Mouse (Mus musculus) naive thymus-derived CD4-positive, alpha-beta T cell, adult 2 months (primary cell): Measurements from ENCODE around the gene Tnfrsf1b.

Source experiments
- DNase-seq: peaks from one replicate; pipeline ENCODE4 v3.0.0-alpha.2; 2011; ENCODE audit warnings: low read depth

The Tnfrsf1b gene

DNA sequence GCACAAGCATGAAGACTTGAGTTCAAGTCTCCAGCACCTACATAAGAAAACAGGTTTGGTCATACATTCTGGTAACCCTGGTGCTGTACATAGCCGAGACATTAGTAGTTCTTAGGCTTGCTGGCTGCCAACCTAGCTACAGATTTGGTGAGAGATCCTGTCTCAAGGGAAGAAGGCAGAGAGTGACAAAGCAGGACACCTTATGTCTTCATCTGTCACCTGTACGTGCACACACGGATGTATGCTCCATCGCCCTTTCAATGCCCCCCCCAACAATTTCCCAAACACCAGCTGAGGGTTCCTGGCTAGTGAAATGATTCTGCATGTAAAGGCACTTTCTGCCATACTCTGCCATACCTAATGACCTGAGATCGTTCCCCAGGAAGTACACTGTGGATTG is 9.5 kb upstream of the Tnfrsf1b start:
- no peak for DNase-seq

- DNase-seq: peak; percentile 87
Measured at GRCm38 (mm10) chr4:145254418-145254817, 7.7 kb upstream of the Tnfrsf1b start.

DNA sequence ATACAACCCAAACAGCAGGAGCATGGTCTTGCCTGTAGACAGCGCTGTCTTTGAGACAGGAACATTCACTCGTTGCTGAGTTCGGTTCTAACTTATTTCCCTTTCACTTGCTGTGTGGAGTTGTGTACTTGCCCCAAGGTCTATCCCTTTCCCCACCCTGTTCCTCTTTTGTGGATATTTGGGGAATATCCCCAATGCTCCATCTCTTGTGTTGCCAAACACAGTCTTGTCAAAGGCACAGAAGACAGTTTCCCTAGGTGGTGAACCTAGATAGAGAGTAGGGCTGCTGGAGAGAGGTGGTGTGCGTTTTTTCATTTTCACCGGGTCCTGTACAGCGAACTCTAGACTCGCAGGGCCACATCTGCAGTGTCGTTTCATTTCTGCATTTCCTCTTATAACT is 5.9 kb upstream of the Tnfrsf1b start:
- no peak for DNase-seq

GRCm38 (mm10) chr4:145251546-145251945 is 4.9 kb upstream of the Tnfrsf1b start:
- no peak for DNase-seq

DNA sequence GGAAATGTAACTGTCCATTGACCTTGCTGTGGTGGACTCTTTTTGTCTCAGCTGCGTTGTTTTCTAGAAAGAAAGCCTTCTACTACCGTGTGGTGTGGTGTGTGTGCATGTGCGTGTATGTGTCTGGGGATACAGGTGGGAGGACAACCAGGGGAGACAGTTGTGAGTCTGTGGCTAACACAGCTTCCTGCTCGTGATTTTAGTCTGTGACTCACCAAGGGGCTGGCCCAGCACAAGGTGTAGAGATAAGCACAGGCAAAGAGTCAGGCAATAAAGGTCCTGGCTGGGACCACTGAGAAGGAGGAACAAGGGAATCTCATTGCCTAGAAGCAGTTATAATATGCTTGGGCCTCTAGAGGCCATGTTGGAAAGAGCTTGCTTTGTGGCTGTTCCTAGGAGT is 3.3 kb upstream of the Tnfrsf1b start:
- peak; percentile 63 for DNase-seq

- no peak for DNase-seq
Measured at GRCm38 (mm10) chr4:145247556-145247955, 886 bp upstream of the Tnfrsf1b start.

GRCm38 (mm10) chr4:145245581-145245980 is 1.1 kb downstream of the Tnfrsf1b start:
- DNase-seq: no peak

DNA sequence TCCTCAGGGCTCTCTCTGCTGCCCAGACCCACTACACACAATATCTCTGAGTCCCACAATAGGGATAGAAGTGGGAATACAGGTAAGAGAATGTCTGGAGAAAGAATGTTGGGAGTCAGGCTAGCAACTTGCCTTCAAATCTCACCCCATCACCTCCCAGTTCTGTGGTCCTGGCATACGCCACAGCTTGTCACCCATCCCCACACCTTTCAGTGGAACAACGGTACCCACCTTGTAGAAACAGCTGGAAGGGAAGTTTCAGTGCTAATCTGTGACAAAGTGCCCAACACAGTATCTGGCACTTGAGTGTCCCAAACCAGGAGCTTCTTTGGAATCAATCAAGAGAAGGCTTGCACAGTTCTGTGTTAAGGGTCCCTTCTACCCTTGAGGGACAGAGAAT is 2.0 kb downstream of the Tnfrsf1b start:
- no peak for DNase-seq

GRCm38 (mm10) chr4:145242719-145243350 is 3.8 kb downstream of the Tnfrsf1b start:
- DNase-seq: peak; percentile 46

GRCm38 (mm10) chr4:145240723-145241231 is 5.9 kb downstream of the Tnfrsf1b start:
- DNase-seq: peak; percentile 86

DNA sequence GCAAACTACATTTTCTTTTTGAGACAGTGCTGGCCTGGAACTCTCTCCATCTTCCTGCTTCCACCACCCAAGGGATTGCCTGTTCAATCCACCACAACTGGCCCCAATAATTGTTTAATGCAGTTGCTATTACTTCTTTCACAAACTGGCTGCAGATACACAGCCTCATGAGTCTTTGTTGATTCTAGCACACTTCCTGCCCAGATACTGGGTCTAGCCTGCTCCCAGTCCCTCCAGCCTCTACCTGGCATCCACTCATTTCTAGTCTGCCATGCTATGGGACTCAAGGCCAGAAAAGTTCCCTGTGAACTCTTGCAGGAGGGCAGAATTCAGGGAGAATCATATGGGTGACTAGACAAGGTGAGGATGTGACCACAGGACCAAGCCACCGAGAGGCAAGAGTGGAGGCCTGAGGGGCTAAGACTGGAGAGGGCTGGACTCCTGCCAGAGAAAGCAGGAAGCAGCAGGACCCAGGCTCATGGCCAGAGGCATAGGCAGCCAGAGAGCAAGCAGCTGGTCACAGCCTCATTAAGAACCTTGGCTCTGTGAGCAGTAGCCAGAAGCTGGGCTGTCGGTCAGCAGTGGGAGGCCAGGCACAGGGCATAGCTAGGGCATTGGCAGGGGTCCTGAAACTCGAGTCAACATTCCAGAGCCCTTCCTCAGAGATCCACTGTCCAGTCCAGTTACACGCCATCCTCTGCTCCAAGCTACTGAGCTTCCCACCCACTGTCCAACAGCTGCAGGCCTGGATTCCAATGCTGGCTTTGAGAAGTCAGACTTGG is 7.4 kb downstream of the Tnfrsf1b start:
- DNase-seq: no peak

- peak; percentile 92 for DNase-seq
Measured at GRCm38 (mm10) chr4:145236027-145236426, 10.6 kb downstream of the Tnfrsf1b start.

GRCm38 (mm10) chr4:145233487-145234228 is 13.0 kb downstream of the Tnfrsf1b start:
- no peak for DNase-seq

- DNase-seq: no peak
Measured at GRCm38 (mm10) chr4:145231732-145232131, 14.9 kb downstream of the Tnfrsf1b start.

- no peak for DNase-seq
Measured at GRCm38 (mm10) chr4:145230647-145231046, 16.0 kb downstream of the Tnfrsf1b start.

DNA sequence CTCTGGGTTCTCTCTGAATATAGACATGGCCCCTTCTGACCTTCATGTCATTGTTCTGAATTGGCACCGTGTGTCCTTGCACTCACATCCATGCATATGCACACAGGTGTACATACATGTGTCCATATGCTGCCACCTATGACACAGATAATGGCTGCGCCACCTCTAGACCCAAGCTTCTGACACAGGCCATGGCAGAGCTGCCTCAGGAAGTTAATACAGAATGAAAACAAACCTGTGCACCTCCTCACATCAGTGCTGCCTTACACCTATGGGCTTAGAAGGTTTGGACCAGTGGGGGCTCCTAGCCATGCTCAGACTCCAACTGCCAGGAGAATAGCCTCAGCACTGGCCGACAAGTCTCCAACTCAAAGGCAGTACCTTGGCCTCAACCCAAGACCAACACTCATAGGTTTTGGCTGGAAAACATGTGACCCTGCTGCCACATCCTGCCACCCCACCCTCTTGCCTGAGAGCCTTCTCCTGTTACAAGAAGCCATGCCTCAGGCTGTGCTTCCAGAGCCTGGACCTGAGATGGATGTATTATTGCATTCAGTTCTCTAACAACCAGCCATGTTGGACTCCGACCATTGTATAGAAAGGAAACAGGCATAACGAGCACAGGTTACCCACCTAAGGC is 17.0 kb downstream of the Tnfrsf1b start:
- DNase-seq: peak; percentile 59

GRCm38 (mm10) chr4:145229051-145229450 is 17.6 kb downstream of the Tnfrsf1b start:
- DNase-seq: peak; percentile 74

DNA sequence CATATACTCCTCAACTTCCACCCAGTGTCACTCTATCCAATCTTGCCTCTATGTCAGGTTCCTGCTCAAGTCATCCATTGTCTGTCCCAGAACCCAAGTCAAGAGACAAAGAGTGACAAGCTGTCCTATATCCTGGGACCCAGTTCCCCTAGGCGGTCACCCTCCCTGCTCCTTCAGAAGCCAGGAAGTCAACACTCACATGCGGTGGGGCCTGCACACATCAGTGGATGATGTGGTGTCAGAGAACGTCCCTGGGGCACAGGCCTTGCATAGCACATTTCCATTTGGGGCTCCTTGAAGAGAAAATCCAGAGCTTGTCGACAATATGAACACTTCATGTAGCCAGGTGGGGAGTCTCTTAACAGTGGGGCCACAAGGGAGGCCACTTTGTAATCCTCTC is 22.1 kb downstream of the Tnfrsf1b start:
- DNase-seq: peak; percentile 48

- peak; percentile 43 for DNase-seq
Measured at GRCm38 (mm10) chr4:145222064-145222463, 24.6 kb downstream of the Tnfrsf1b start.

GRCm38 (mm10) chr4:145221379-145221778 is 25.3 kb downstream of the Tnfrsf1b start:
- peak; percentile 49 for DNase-seq

DNA sequence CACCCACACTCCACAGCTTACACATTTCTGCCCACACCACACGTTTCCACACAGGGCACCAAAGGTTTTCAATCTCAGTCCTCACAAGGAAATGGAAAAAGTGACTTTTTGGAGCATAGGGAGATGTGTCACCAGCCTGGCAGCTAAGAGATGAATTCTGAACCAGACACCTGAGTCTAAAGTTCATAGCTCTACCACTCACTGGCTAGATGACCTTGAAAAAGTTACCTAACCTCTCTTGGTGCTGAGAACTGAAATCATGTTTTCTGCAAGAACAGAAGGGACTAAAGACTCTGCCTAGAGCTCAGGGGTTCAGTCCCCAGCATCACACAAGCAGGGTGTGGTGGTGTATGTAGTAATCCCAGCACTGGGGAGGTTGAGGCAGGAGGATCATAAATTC is 26.7 kb downstream of the Tnfrsf1b start:
- no peak for DNase-seq
